Mouse (Mus musculus): ENCODE data around the gene Fam107b. TPM values are rescaled to one million over a fixed set of nuclear protein-coding genes. Genes with fewer than 3 reads are reported as not detected.

Gene Fam107b
- polyA plus RNA-seq, 2 experiments: 9.8 to 20.8 TPM

GRCm38 (mm10) chr2:3577216-3577615 lies 6.9 kb downstream of the Fam107b start:
- no peak for DNase-seq (ENCODE audit: low read depth in 3 of 3, low spot score in 3 of 3)
- 38% methylated on average over 1 of the region's 1 CpGs for WGBS (ENCODE audit: insufficient replicate concordance)
- ATAC-seq (ENCODE audit: insufficient read depth): no peak
- TF ChIP-seq CTCF (IDR thresholded peaks at IDR 0.05; ENCODE audit: low read depth) (no peak), EP300 (IDR thresholded peaks at IDR 0.05; ENCODE audit: low read depth) (no peak)
- H3K27ac ChIP-seq: no peak overlapping the region
- H3K9ac ChIP-seq (replicated peaks): no peak overlapping the region
- H3K36me3 ChIP-seq (replicated peaks; ENCODE audit: control insufficient read depth, insufficient read depth, low read depth): no peaks in the 10 kb centered on the region
- no peaks in the 10 kb centered on the region for H3K9me3 ChIP-seq (ENCODE audit: control insufficient read depth, low read length)
- H3K4me2 ChIP-seq (ENCODE audit: low read depth): no peak overlapping the region
- H3K4me1 ChIP-seq (replicated peaks; ENCODE audit: control insufficient read depth in 2 of 2, insufficient read depth in 2 of 2, low read length in 1 of 2): 0 out of 4 replicates have a peak, but pooled peaks cover 0 to 2% of the 10 kb centered on the region in 2 experiments
- no peak overlapping the region for H3K4me3 ChIP-seq (ENCODE audit: insufficient read depth in 1 of 2, low read depth in 2 of 2, low read length in 2 of 2)
- no peaks in the 10 kb centered on the region for H3K27me3 ChIP-seq (ENCODE audit: control insufficient read depth, insufficient read depth, low read length)

DNA sequence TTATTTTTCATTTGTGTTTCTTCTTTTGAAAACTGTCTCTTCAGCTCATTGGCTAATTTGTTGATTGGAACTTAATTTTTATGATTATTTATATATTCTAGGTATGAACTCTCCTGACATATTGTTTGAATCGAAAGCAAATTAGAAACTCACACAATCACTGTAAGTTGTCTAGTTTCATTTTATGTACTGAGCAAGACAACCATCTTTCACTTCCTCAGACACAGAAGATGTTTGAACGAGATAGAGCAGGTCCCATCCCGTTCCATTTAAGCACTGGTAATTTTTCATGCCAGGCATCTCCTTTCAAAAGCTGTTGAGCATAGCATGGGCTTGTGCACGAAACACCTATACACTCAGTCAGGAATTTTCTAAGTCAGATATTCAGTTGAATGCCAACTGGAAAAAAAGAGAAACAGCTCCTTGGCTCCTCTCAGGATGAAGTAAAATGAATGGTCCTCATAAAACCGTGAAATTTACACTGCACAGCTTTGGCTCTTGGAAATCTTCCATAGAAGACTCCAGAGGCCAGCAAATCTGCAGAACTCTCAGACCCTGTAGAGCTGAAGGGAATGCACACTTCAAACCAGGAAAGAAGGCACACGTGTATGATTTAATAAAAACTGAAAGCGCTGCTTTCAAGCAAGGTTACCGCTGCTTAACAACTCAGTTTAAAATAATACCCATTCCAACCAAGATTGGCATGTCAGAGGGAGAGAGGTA lies 8.1 kb downstream of the Fam107b start:
- H3K4me2 ChIP-seq (ENCODE audit: low read depth): no peak overlapping the region
- H3K27ac ChIP-seq: no peak overlapping the region
- H3K9me3 ChIP-seq (ENCODE audit: control insufficient read depth, low read length): no peaks in the 10 kb centered on the region
- no peak overlapping the region for H3K4me3 ChIP-seq (ENCODE audit: insufficient read depth in 1 of 2, low read depth in 2 of 2, low read length in 2 of 2)
- no peaks in the 10 kb centered on the region for H3K36me3 ChIP-seq (replicated peaks; ENCODE audit: control insufficient read depth, insufficient read depth, low read depth)
- DNase-seq (ENCODE audit: low read depth in 3 of 3, low spot score in 3 of 3) (no peak), ATAC-seq (ENCODE audit: insufficient read depth) (no peak)
- 0 out of 4 replicates have a peak, but pooled peaks cover 0 to 2% of the 10 kb centered on the region in 2 experiments for H3K4me1 ChIP-seq (replicated peaks; ENCODE audit: control insufficient read depth in 2 of 2, insufficient read depth in 2 of 2, low read length in 1 of 2)
- TF ChIP-seq CTCF (IDR thresholded peaks at IDR 0.05; ENCODE audit: low read depth) (no peak), EP300 (IDR thresholded peaks at IDR 0.05; ENCODE audit: low read depth) (no peak)
- 52% methylated on average over 8 of the region's 8 CpGs for WGBS (ENCODE audit: insufficient replicate concordance)
- H3K9ac ChIP-seq (replicated peaks): no peak overlapping the region
- H3K27me3 ChIP-seq (ENCODE audit: control insufficient read depth, insufficient read depth, low read length): no peaks in the 10 kb centered on the region

- no peak overlapping the region for H3K9ac ChIP-seq (replicated peaks)
- H3K27ac ChIP-seq: no peak overlapping the region
- ATAC-seq (ENCODE audit: insufficient read depth) (no peak), DNase-seq (ENCODE audit: low read depth in 3 of 3, low spot score in 3 of 3) (no peak)
- H3K4me3 ChIP-seq (ENCODE audit: insufficient read depth in 1 of 2, low read depth in 2 of 2, low read length in 2 of 2): no peak overlapping the region
- H3K36me3 ChIP-seq (replicated peaks; ENCODE audit: control insufficient read depth, insufficient read depth, low read depth): no peaks in the 10 kb centered on the region
- H3K27me3 ChIP-seq (ENCODE audit: control insufficient read depth, insufficient read depth, low read length): no peaks in the 10 kb centered on the region
- TF ChIP-seq CTCF (IDR thresholded peaks at IDR 0.05; ENCODE audit: low read depth): no peak
- no peak for TF ChIP-seq EP300 (IDR thresholded peaks at IDR 0.05; ENCODE audit: low read depth)
- WGBS (ENCODE audit: insufficient replicate concordance): 57% methylated on average over 2 of the region's 2 CpGs
- 0 out of 4 replicates have a peak, but pooled peaks cover 0 to 2% of the 10 kb centered on the region in 2 experiments for H3K4me1 ChIP-seq (replicated peaks; ENCODE audit: control insufficient read depth in 2 of 2, insufficient read depth in 2 of 2, low read length in 1 of 2)
- no peak overlapping the region for H3K4me2 ChIP-seq (ENCODE audit: low read depth)
- H3K9me3 ChIP-seq (ENCODE audit: control insufficient read depth, low read length): no peaks in the 10 kb centered on the region
Measured at GRCm38 (mm10) chr2:3579316-3579902, 9.1 kb downstream of the Fam107b start.

DNA sequence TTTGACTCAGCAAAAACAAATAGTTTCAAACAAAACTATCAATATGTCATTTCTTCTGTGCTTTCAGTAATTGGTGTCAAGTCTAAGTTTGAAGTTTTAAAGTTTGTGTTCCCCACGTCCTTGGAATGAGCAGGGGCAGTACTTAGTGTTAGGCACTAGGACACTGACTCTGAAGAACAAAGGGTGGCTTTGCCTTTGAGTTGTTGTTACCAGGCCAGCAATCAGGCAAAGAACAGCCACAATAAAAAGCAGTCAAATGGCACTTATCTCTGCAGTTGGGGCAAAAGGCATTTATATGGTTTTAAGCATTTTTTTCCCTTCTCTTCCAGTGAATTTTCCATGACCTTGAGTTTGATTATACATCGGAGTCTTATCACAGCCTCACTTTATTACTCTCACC lies 12.5 kb downstream of the Fam107b start:
- Histone ChIP-seq H3K27me3 (ENCODE audit: control insufficient read depth, insufficient read depth, low read length) (no peaks in the 10 kb centered on the region), H3K4me1 (replicated peaks; ENCODE audit: control insufficient read depth in 2 of 2, insufficient read depth in 2 of 2, low read length in 1 of 2) (no peaks in the 10 kb centered on the region), H3K27ac (no peak overlapping the region), H3K9ac (replicated peaks) (no peak overlapping the region), H3K4me2 (ENCODE audit: low read depth) (no peak overlapping the region), H3K9me3 (ENCODE audit: control insufficient read depth, low read length) (no peaks in the 10 kb centered on the region), H3K4me3 (ENCODE audit: insufficient read depth in 1 of 2, low read depth in 2 of 2, low read length in 2 of 2) (no peak overlapping the region), H3K36me3 (replicated peaks; ENCODE audit: control insufficient read depth, insufficient read depth, low read depth) (no peaks in the 10 kb centered on the region)
- ATAC-seq (ENCODE audit: insufficient read depth): no peak
- no peak for TF ChIP-seq CTCF (IDR thresholded peaks at IDR 0.05; ENCODE audit: low read depth)
- no peak for TF ChIP-seq EP300 (IDR thresholded peaks at IDR 0.05; ENCODE audit: low read depth)
- 53% methylated on average over 2 of the region's 2 CpGs for WGBS (ENCODE audit: insufficient replicate concordance)
- no peak for DNase-seq (ENCODE audit: low read depth in 3 of 3, low spot score in 3 of 3)

DNA sequence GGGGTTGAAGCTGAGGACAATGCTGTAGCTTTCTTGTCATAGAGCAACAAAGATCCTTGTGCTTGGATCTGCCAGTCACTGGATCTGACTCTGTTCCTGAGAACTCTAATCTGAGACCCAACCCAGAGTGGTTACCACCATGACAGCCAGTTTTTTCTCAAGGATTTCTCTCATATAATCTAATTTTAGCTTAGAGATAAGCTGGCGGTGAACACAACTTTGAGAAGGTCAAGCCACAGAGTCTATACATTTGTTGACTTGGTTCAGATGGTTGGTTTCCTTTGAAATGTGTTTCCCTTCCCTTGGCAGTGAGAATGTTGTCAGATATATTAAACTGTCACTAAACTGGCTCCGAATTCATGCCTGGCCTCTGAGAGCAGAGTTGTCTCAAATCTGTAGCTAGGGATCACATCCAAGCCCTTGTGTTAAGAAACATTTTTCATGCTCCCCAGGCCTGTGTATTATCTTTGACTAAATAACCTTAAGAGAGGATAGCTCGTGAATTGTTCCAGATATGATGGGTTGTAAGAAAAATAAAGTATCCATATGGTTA lies 15.0 kb downstream of the Fam107b start:
- no peaks in the 10 kb centered on the region for H3K36me3 ChIP-seq (replicated peaks; ENCODE audit: control insufficient read depth, insufficient read depth, low read depth)
- TF ChIP-seq CTCF (IDR thresholded peaks at IDR 0.05; ENCODE audit: low read depth): no peak
- no peak for TF ChIP-seq EP300 (IDR thresholded peaks at IDR 0.05; ENCODE audit: low read depth)
- H3K9me3 ChIP-seq (ENCODE audit: control insufficient read depth, low read length): no peaks in the 10 kb centered on the region
- WGBS (ENCODE audit: insufficient replicate concordance): 35% methylated on average over 3 of the region's 3 CpGs
- H3K4me2 ChIP-seq (ENCODE audit: low read depth): no peak overlapping the region
- H3K4me1 ChIP-seq (replicated peaks; ENCODE audit: control insufficient read depth in 2 of 2, insufficient read depth in 2 of 2, low read length in 1 of 2): no peaks in the 10 kb centered on the region
- H3K27me3 ChIP-seq (ENCODE audit: control insufficient read depth, insufficient read depth, low read length): no peaks in the 10 kb centered on the region
- no peak overlapping the region for H3K27ac ChIP-seq
- DNase-seq (ENCODE audit: low read depth in 3 of 3, low spot score in 3 of 3): no peak
- no peak for ATAC-seq (ENCODE audit: insufficient read depth)
- no peak overlapping the region for H3K9ac ChIP-seq (replicated peaks)
- H3K4me3 ChIP-seq (ENCODE audit: insufficient read depth in 1 of 2, low read depth in 2 of 2, low read length in 2 of 2): no peak overlapping the region

All from liver, embryonic 14.5 days (tissue).